Mouse (Mus musculus): ENCODE results near the gene Olfr740. TPM values are rescaled to one million over a fixed set of nuclear protein-coding genes. Genes with fewer than 3 reads are reported as not detected.

Gene Olfr740
- polyA plus RNA-seq (2012; ENCODE audit: insufficient read depth, low replicate concordance), result not detected in 2 replicates

- H3K4me3 ChIP-seq (replicated peaks), result no peak within 1 kb of the TSS
- no peaks in the 10 kb centered on the region for H3K36me3 ChIP-seq (replicated peaks; ENCODE audit: low read length)
- TF ChIP-seq GATA1 (IDR thresholded peaks at IDR 0.05; ENCODE audit: borderline replicate concordance, low read length), result no peak
- TF ChIP-seq FLI1 (IDR thresholded peaks at IDR 0.05; ENCODE audit: low read length), result no peak
- no peaks in the 10 kb centered on the region for H3K9me3 ChIP-seq
- H3K4me1 ChIP-seq, result no peaks in the 10 kb centered on the region
- H3K27me3 ChIP-seq (replicated peaks), result no peaks in the 10 kb centered on the region
These were observed at the start of gene Olfr740 for GRCm38 (mm10) chr14:50445245-50445644. Gene Olfr740 (plus strand): TSS chr14:50445545.

GRCm38 (mm10) chr14:50407268-50407667, 38.1 kb upstream of the Olfr740 start, which contains the start of gene Olfr738:
Gene Olfr738 (plus strand): TSS chr14:50407568.
- Histone ChIP-seq H3K4me1 (no peaks in the 10 kb centered on the region), H3K4me3 (replicated peaks) (no peak within 1 kb of the TSS), H3K36me3 (replicated peaks; ENCODE audit: low read length) (no peaks in the 10 kb centered on the region), H3K27me3 (replicated peaks) (no peaks in the 10 kb centered on the region), H3K9me3 (no peaks in the 10 kb centered on the region)
- no peak for TF ChIP-seq FLI1 (IDR thresholded peaks at IDR 0.05; ENCODE audit: low read length)
- TF ChIP-seq GATA1 (IDR thresholded peaks at IDR 0.05; ENCODE audit: borderline replicate concordance, low read length), result no peak

GRCm38 (mm10) chr14:50418326-50418725, 27.0 kb upstream of the Olfr740 start, which contains the start of gene Olfr739:
Gene Olfr739 (plus strand): TSS chr14:50418626.
- no peaks in the 10 kb centered on the region for H3K27me3 ChIP-seq (replicated peaks)
- H3K9me3 ChIP-seq, result no peaks in the 10 kb centered on the region
- H3K4me3 ChIP-seq (replicated peaks), result no peak within 1 kb of the TSS
- TF ChIP-seq FLI1 (IDR thresholded peaks at IDR 0.05; ENCODE audit: low read length), result no peak
- TF ChIP-seq GATA1 (IDR thresholded peaks at IDR 0.05; ENCODE audit: borderline replicate concordance, low read length), result no peak
- no peaks in the 10 kb centered on the region for H3K36me3 ChIP-seq (replicated peaks; ENCODE audit: low read length)
- no peaks in the 10 kb centered on the region for H3K4me1 ChIP-seq

GRCm38 (mm10) chr14:50472438-50472837, 27.1 kb downstream of the Olfr740 start, which contains the start of gene Olfr741:
Gene Olfr741 (plus strand): TSS chr14:50472738.
- Histone ChIP-seq H3K4me1 (no peaks in the 10 kb centered on the region), H3K4me3 (replicated peaks) (no peak within 1 kb of the TSS), H3K27me3 (replicated peaks) (no peaks in the 10 kb centered on the region), H3K9me3 (no peaks in the 10 kb centered on the region), H3K36me3 (replicated peaks; ENCODE audit: low read length) (no peaks in the 10 kb centered on the region)
- TF ChIP-seq FLI1 (IDR thresholded peaks at IDR 0.05; ENCODE audit: low read length), result no peak
- TF ChIP-seq GATA1 (IDR thresholded peaks at IDR 0.05; ENCODE audit: borderline replicate concordance, low read length), result no peak

GRCm38 (mm10) chr14:50478406-50478805, 33.1 kb downstream of the Olfr740 start:
- H3K36me3 ChIP-seq (replicated peaks; ENCODE audit: low read length), result no peaks in the 10 kb centered on the region
- H3K27me3 ChIP-seq (replicated peaks), result no peaks in the 10 kb centered on the region
- TF ChIP-seq GATA1 (IDR thresholded peaks at IDR 0.05; ENCODE audit: borderline replicate concordance, low read length) (no peak), FLI1 (IDR thresholded peaks at IDR 0.05; ENCODE audit: low read length) (no peak)
- no peak overlapping the region for H3K4me3 ChIP-seq (replicated peaks)
- H3K9me3 ChIP-seq, result peaks cover 6% of the 10 kb centered on the region; the same call in 1 of the 2 replicates
- no peaks in the 10 kb centered on the region for H3K4me1 ChIP-seq

GRCm38 (mm10) chr14:50503300-50503699, 58.0 kb downstream of the Olfr740 start, which contains the start of gene Olfr742:
Gene Olfr742 (plus strand): TSS chr14:50503600.
- TF ChIP-seq GATA1 (IDR thresholded peaks at IDR 0.05; ENCODE audit: borderline replicate concordance, low read length) (no peak), FLI1 (IDR thresholded peaks at IDR 0.05; ENCODE audit: low read length) (no peak)
- no peaks in the 10 kb centered on the region for H3K9me3 ChIP-seq

More at GRCm38 (mm10) chr14:50503300-50503699, 58.0 kb downstream of the Olfr740 start, which contains the start of gene Olfr742:
- Histone ChIP-seq H3K27me3 (replicated peaks) (no peaks in the 10 kb centered on the region), H3K4me3 (replicated peaks) (no peak within 1 kb of the TSS), H3K4me1 (no peaks in the 10 kb centered on the region), H3K36me3 (replicated peaks; ENCODE audit: low read length) (no peaks in the 10 kb centered on the region)

Other genes starting within 250 kb of the Olfr740 start
- 2.5 TPM in 1 of 2 replicates, not detected in the other for gene Olfr731, start 203.7 kb upstream of the Olfr740 start, polyA plus RNA-seq (2012; ENCODE audit: insufficient read depth, low replicate concordance)
- gene Olfr732, start 161.3 kb upstream of the Olfr740 start, polyA plus RNA-seq (2012; ENCODE audit: insufficient read depth, low replicate concordance), result not detected in 2 replicates
- gene Olfr733, start 144.0 kb upstream of the Olfr740 start, polyA plus RNA-seq (2012; ENCODE audit: insufficient read depth, low replicate concordance), result not detected in 2 replicates
- not detected in 2 replicates for gene Olfr734, start 118.8 kb upstream of the Olfr740 start, polyA plus RNA-seq (2012; ENCODE audit: insufficient read depth, low replicate concordance)
- gene Olfr735, start 96.7 kb upstream of the Olfr740 start, polyA plus RNA-seq (2012; ENCODE audit: insufficient read depth, low replicate concordance), result not detected in 2 replicates
- gene Tlr11, start 87.6 kb upstream of the Olfr740 start, polyA plus RNA-seq (2012; ENCODE audit: insufficient read depth, low replicate concordance), result not detected in 2 replicates
- gene Olfr736, start 64.4 kb upstream of the Olfr740 start, polyA plus RNA-seq (2012; ENCODE audit: insufficient read depth, low replicate concordance), result not detected in 2 replicates
- not detected in 2 replicates for gene Olfr738, start 38.0 kb upstream of the Olfr740 start, polyA plus RNA-seq (2012; ENCODE audit: insufficient read depth, low replicate concordance)
- not detected in 2 replicates for gene Olfr739, start 26.9 kb upstream of the Olfr740 start, polyA plus RNA-seq (2012; ENCODE audit: insufficient read depth, low replicate concordance)
- not detected in 2 replicates for gene Olfr741, start 27.2 kb downstream of the Olfr740 start, polyA plus RNA-seq (2012; ENCODE audit: insufficient read depth, low replicate concordance)
- gene Olfr742, start 58.1 kb downstream of the Olfr740 start, polyA plus RNA-seq (2012; ENCODE audit: insufficient read depth, low replicate concordance), result not detected in 2 replicates
- gene Olfr743, start 76.3 kb downstream of the Olfr740 start, polyA plus RNA-seq (2012; ENCODE audit: insufficient read depth, low replicate concordance), result not detected in 2 replicates
- not detected in 2 replicates for gene Olfr744, start 169.3 kb downstream of the Olfr740 start, polyA plus RNA-seq (2012; ENCODE audit: insufficient read depth, low replicate concordance)
- gene Olfr745, start 193.8 kb downstream of the Olfr740 start, polyA plus RNA-seq (2012; ENCODE audit: insufficient read depth, low replicate concordance), result not detected in 2 replicates
- not detected in 2 replicates for gene Olfr746, start 201.5 kb downstream of the Olfr740 start, polyA plus RNA-seq (2012; ENCODE audit: insufficient read depth, low replicate concordance)
- not detected in 2 replicates for gene Olfr747, start 247.7 kb downstream of the Olfr740 start, polyA plus RNA-seq (2012; ENCODE audit: insufficient read depth, low replicate concordance)

Data from megakaryocyte, embryonic 14.5 days (primary cell).